Mouse (Mus musculus): ENCODE measurements around the gene Taz.

Taz gene

DNA sequence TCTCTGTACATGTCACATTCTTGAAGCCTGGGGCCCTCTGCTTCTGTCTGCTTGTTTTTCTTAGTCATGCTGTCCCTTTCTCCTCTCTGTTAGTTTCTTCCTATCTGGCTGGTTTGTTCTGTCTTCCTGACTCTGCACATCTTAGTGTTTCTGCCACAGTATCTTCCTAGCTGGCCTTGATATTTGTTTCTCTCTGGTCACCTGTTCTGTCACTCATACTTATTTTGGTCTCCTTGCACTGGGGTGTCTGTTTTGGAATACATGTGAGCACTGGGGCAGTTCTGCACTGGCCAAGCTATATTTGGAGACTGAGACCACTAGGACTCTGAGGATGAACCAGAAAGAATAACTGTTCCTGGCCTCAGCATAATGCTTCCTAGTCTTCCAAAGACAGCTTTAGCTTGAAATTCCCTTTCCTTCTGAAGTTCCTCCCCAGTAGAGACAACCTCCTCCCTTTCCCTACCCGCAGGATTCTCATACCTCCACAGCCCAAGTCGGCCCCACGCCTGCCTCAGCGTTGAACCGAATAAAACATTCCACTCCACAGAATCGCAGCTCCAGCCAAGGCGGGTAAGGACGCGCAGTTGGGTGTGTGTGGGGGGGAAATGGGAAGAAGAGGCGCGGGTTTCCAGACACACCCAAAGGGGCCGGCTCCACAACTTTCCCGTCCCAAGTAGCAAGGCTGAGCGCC lies 526 bp upstream of the Taz start:
- DNase-seq, result no peak

DNA sequence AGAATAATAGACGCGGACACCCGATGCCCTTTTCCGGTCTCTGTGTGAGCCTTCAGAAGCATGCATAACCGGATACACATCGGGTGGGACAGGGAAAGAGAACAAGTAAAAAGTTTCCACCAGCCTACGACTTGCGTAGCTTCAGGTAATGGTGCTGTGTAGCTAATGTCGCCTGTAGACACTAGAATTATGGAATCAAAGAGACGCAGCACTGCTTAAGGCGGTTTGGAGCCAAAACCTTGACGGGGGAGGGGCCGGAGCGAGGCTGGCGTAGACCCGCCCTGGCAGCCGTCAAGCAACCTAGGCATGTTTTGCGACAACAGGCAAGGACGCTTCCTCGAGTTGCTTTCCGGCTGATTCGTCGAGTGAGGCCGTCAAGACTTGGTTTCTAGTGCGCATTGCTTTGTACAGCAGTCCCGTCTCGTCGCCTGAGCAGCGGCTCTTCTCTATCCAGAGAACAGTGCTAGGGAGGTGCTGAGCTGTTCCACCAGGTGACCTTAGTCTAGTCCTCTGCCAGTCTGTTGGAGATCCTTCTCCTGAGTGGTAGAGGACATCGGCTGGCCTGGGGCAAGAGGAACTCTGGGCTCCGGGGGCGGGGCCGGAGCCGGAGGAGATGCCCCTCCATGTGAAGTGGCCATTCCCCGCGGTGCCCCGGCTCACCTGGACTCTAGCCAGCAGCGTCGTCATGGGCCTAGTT lies 831 bp downstream of the Taz start:
- DNase-seq, result peak; percentile 90

DNA sequence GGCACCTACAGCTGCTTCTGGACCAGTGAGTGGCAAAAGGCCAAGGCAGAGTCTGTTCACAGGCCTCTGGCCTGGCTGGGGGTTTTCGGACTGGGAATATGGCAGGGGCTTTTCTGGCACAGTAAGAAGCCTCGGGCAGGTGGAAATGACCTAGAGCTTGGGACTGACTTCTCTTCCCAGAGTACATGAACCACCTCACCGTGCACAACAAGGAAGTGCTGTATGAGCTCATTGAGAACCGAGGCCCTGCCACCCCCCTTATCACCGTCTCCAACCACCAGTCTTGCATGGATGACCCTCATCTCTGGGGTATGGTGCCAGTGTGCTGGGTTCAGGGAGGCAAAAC lies 1.4 kb downstream of the Taz start:
- no peak for DNase-seq

DNA sequence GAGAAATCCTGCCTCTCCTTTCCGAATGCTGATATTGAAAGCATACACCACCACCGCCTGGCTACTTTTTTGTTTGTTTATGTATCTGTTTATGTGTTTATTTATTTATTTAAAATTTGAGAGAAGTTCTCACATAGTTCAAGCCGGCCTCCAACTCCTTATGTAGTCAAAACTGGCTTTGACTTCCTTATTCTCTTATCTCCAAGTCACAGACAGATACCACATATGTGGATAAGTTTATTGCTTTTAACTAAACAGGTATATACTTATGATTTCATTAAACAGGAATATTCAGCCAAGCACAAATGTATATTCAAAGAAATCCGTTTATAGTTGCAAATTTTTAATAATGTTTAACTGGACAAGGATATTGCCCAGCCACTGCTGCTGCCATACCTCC lies 11.7 kb downstream of the Taz start:
- no peak for DNase-seq

DNA sequence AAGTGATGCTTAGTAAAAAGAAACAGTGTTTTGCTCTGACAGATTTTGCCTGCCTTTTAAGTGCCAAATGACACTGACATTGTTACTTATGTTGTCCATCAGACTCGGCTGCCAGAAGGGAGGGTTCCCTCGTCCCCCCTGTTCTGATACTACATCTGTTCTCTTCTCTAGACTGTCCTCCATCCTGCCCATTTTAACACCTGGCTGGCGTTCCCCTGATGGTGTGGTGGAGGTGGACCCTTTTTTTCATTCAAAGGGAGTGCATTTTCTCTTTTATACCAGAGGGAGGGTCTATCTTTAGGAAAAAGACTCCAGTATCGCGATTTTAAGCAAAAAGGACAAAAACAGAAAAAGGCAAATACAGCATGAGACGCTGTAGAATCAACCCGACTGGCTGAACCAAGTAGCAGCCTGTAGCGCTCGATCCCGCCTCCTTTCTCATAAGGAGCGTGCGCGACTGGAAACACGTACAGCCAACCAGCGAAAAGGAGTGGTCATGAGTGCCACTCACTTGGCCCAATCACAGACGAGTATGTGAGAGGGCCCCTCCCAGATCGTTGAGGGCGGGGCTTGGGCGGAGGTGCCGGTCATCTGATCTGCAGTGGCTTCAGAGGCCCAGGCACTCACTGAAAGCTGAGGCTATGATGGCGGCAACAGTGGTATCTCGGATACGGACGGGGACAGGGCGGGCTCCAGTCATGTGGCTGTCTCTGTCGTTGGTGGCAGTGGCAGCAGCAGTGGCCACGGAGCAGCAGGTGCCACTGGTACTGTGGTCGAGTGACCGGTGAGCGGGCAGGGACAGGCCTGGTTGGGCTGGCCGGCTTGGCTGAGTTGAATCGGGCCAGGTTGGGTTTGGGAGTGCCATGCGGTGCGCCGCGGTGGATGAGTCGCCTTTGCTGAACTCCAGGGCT lies 15.1 kb downstream of the Taz start, which contains the start of gene Atp6ap1:
Atp6ap1 (plus strand) TSS at position 560 of the 911 bp plus-strand sequence.
- peak; percentile 92 for DNase-seq

DNA sequence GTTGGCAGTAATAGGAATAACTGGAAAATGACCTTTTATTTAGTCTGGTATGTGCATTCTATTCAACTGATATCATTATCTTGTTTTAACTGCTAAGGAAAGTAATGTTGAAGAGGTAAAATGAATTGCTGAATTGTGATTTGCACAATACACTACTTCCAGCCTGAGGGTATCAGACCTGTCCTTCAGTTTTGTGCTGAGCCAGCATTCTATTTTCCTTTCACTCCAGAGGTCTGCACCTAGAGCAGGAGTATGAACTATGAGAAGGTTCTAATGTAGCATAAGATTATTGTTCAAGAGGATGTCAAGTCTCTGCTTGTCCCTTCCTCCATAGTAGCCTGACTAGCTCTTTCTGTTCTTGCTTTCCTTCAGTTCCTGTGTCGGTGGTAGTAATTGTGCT lies 16.6 kb downstream of the Taz start:
- no peak for DNase-seq

DNA sequence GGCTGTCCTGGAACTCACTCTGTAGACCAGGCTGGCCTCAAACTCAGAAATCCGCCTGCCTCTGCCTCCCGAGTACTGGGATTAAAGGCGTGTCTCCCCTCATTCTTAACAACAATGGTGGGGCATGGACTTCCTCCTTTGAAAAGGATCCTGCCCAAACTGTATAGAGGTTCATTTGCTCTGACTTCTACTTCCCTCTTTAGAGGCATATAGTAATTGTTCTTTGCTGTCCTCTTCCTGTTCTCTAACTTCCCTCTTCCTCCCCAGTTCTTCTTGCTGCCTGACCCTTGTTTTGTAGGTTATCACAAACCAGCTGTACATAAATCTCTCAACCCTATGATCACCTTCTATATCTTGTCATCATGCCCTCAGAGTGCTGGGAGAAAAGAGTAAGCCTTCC lies 18.0 kb downstream of the Taz start:
- DNase-seq, result no peak

DNA sequence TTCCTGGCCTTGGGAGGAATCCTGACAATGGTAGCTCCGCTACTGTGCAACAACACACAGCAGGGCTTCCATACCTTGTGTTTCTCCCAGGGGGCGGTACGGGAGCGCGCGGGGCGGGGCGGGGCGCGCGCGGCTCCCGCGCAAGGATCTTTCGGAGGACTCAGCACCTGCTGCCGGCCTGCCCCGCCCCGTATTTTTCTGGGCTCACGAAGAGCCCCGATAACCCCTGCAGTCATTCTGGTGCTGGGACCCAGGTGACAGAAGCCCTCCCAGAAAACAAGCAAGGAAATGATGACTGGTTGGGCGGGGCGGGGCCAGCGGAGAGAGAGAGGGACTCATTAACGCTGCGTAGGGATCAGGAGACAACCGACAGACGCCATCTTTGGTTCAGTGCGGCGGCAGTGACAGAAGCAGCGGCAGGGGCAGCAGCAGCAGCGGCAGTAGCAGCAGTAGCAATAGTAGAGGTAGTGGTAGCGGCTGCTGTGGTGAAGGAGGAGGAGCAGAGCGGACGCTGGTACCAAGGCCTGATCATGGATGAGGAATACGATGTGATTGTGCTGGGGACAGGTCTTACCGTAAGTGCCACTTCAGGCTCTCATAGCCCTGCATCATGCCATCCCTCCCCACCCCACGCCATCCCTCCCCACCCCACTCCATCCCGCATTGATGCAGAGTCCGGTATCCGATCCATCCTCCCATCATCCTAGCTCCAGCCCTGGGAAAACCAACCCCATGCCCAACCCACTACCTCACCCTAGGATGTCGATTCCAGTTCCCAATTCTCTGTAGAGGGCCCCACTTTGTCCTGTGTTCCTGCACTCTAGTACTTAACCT lies 23.4 kb downstream of the Taz start, which contains the start of gene Gdi1:
Gdi1 (plus strand) TSS at position 132 of the 834 bp plus-strand sequence.
- DNase-seq, result peak; percentile 80

DNA sequence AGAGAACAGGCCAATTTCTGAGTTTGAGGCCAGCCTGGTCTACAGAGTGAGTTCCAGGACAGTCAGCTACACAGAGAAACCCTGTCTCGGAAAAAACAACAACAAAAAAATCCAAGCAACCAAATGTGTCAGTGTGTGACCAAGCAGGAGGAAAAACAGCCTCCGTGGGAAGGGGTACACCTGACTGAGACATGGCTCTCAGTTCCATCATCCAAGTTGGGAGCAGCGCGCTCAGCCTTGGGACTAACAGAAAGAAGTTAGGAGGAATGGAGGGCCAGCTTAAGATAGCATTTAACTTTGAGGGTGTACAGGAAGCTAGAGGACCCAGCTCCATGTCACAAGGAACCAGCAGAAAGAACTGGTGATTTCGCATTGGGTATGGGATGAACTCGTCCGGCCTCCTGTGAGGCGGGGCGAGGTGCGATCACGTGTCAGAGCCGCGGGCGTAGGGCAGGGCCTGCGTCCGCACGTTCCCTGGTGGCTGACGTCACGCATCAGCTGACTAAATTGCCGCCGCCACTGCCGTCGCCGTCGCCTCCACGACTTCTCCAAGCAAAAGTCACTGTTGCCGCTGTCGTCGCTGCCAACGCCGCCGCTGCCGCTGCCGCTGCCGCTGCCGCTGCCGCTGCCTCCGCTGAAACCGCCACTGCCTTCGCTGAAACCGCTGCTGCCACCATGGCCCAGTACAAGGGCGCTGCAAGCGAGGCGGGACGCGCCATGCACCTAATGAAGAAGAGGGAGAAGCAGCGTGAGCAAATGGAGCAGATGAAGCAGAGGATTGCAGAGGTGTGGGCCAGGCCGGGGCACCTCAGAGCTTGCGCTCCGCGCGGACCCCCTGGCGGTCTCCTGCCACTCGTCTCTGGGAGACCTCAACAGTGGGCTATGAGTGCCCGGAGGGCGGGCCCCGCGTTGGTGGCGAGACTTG lies 31.1 kb downstream of the Taz start, which contains the start of gene Fam50a:
Fam50a (plus strand) TSS at position 494 of the 925 bp plus-strand sequence.
- peak; percentile 89 for DNase-seq

DNA sequence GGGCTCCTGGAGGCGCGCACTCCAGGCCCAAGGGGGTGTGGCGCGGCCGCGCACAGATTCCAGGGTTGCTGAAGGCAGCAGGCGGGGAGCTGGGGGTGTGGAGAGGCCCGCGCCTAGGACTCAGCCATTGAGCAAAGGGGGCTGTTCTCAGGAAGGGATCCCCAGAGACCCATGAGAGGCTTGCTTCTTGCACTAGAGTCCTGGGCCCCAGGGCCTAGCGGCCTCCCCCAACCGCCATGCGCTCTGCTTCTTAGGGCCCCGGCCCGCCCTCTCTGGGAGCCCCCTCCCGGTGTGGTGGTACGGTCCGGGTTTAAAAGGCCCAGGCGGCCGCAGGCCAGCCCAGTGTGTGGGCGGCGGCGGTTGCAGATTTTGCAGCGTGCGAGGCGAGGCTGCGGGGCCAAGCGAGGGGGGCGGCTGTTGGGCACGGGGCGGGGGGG lies 47.0 kb downstream of the Taz start, which contains the start of gene Plxna3:
Plxna3 (plus strand) TSS at position 342 of the 437 bp plus-strand sequence.
- DNase-seq, result peak; percentile 53

DNA sequence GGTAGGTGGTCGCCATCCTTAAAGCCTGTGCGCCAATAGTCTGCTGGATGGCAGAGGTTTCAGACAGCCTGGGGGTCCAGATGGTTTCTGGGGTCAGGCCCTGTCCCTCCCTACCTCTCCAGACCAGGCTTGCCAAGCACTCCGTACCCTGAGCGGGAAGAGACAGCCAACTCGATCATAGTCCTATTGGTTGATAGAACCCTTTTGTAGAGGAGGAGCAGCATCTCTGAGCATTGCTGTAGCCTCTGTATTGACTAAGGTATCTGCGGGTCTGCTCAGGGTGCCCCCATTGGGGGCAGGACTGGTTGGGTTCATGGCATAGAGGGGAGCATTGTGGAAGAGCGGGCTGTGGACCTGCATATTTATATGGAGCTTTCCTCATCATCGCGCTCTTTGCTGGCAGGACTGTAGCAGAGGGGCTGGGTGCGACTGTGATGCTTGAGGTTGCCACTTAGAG lies 47.5 kb downstream of the Taz start:
- DNase-seq, result no peak

DNA sequence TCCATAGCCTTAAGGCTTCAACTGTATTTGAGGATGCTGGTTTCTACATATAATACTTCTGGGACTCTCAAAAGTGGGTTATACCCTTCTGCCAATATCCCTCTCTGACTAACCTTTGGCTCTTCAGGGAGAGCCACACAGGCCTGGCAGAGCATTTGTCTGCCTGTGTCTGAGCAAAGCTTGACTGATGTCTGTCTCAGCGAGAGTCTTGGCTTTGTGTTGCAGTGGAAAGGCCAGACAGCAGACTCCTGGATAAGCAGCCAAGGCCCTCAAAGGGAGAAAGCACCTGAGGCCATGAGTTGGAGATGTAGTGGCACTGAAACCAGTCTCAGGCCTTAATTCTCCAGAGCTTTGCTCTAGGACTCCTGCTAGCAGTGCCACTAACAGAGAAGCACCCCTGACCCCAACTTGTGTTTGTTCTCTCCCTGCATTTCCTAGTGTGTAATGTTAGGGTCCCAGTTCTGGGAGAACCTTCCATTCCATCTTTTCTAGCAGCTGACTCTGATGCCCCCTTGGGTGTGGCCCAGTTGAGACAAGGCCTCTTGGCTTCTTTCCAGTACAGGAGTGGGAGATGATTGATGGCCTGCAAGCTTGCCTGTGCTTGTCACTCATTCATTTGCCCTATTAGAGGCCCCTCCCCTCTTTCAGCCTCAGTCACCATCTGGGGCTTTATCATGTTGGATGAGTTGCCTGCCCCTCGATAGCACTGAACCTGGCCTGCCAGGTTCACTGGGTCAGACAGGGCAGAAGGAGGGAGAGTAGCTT lies 48.6 kb downstream of the Taz start:
- DNase-seq, result no peak

Measured in thymus, postnatal 14 days (tissue).